Mouse (Mus musculus): ENCODE measurements around the gene Vinac1. TPM values are rescaled to one million over a fixed set of nuclear protein-coding genes. Genes with fewer than 3 reads are reported as not detected.
"Not testable (repeated sequence)": the region's sequence is repeated elsewhere in the genome, so short reads cannot be mapped to it uniquely, and the experiment has no call there.

Gene Vinac1
- total RNA-seq, 2 experiments from 2014 or later, result not detected

GRCm38 (mm10) chr2:129046172-129046845 lies 1.7 kb downstream of the Vinac1 start:
- intact Hi-C loops (cut with DNase I), result no loop called here
- no peak for DNase-seq (ENCODE audit: low spot score)

- DNase-seq (ENCODE audit: low spot score), result no peak
- intact Hi-C loops (cut with DNase I), result no loop called here
These were observed 7.4 kb downstream of the Vinac1 start for GRCm38 (mm10) chr2:129040567-129040966.

GRCm38 (mm10) chr2:129038937-129039631 lies 8.9 kb downstream of the Vinac1 start:
- no peak for DNase-seq (ENCODE audit: low spot score)
- intact Hi-C loops (cut with DNase I), result no loop called here

GRCm38 (mm10) chr2:129038426-129038936 lies 9.5 kb downstream of the Vinac1 start:
- DNase-seq (ENCODE audit: low spot score), result no peak
- intact Hi-C loops (cut with DNase I), result no loop called here

- DNase-seq (ENCODE audit: low spot score), result no peak
- intact Hi-C loops (cut with DNase I), result no loop called here
These were observed 12.6 kb downstream of the Vinac1 start for GRCm38 (mm10) chr2:129035381-129035780.

GRCm38 (mm10) chr2:129024820-129025219 lies 23.2 kb downstream of the Vinac1 start:
- no peak for DNase-seq (ENCODE audit: low spot score)
- intact Hi-C loops (cut with DNase I), result no loop called here

- intact Hi-C loops (cut with DNase I), result no loop called here
- DNase-seq (ENCODE audit: low spot score), result no peak
These were observed 27.9 kb downstream of the Vinac1 start for GRCm38 (mm10) chr2:129020106-129020505.

- not testable (repeated sequence) for DNase-seq (ENCODE audit: low spot score)
- intact Hi-C loops (cut with DNase I), result loop anchor here (5.0 kb wide), 2 partner anchors 73 to 248 kb away; no protein-coding TSS in a partner anchor
These were observed 39.1 kb downstream of the Vinac1 start for GRCm38 (mm10) chr2:129008867-129009266.

GRCm38 (mm10) chr2:129006194-129006749 lies 41.7 kb downstream of the Vinac1 start:
- DNase-seq (ENCODE audit: low spot score), result no peak
- intact Hi-C loops (cut with DNase I), result loop anchor here (5.0 kb wide), 2 partner anchors 76 to 251 kb away; no protein-coding TSS in a partner anchor

GRCm38 (mm10) chr2:129004872-129005271 lies 43.1 kb downstream of the Vinac1 start:
- intact Hi-C loops (cut with DNase I), result loop anchor here (5.0 kb wide), 2 partner anchors 77 to 252 kb away; no protein-coding TSS in a partner anchor
- no peak for DNase-seq (ENCODE audit: low spot score)

GRCm38 (mm10) chr2:128984746-128985145 lies 63.2 kb downstream of the Vinac1 start:
- no peak for DNase-seq (ENCODE audit: low spot score)
- intact Hi-C loops (cut with DNase I), result no loop called here

- DNase-seq (ENCODE audit: low spot score), result no peak
These were observed 72.4 kb downstream of the Vinac1 start for GRCm38 (mm10) chr2:128975572-128975971.

More at GRCm38 (mm10) chr2:128975572-128975971, 72.4 kb downstream of the Vinac1 start:
- intact Hi-C loops (cut with DNase I), result no loop called here

Other genes starting within 250 kb of the Vinac1 start
- 10 to 100 TPM; 20.1 to 24.8 TPM for gene Tmem87b, start 230.1 kb downstream of the Vinac1 start, total RNA-seq (2021)
- under 1 TPM; 0.50 to 0.57 TPM for gene Fbln7, start 185.2 kb downstream of the Vinac1 start, total RNA-seq (2021)
- 1 to 10 TPM; 5.7 to 6.6 TPM for gene Zc3h8, start 104.1 kb downstream of the Vinac1 start, total RNA-seq (2021)
- 1 to 10 TPM; 3.6 to 4.9 TPM for gene Zc3h6, start 80.8 kb downstream of the Vinac1 start, total RNA-seq (2021)
- 10 to 100 TPM in 1 of 2 experiments, 1 to 10 TPM in 1; 9.7 to 10.8 TPM for gene Gm10762, start 80.4 kb downstream of the Vinac1 start, total RNA-seq (2021)
- gene Ttl, start 17.8 kb upstream of the Vinac1 start, total RNA-seq (2021), result 10 to 100 TPM; 17.1 to 18.8 TPM
- gene Polr1b, start 52.8 kb upstream of the Vinac1 start, total RNA-seq (2021), result 10 to 100 TPM; 10.3 to 11.3 TPM
- gene Chchd5, start 81.5 kb upstream of the Vinac1 start, total RNA-seq (2021), result 10 to 100 TPM; 10.0 to 10.1 TPM
- 10 to 100 TPM; 11.3 to 12.4 TPM for gene Slc20a1, start 150.6 kb upstream of the Vinac1 start, total RNA-seq (2021)
- gene Ckap2l, start 249.0 kb upstream of the Vinac1 start, total RNA-seq (2021), result under 1 TPM; 0.81 to 0.95 TPM

All from heart, postnatal 25 days (tissue).